In the genomic region with DNA sequence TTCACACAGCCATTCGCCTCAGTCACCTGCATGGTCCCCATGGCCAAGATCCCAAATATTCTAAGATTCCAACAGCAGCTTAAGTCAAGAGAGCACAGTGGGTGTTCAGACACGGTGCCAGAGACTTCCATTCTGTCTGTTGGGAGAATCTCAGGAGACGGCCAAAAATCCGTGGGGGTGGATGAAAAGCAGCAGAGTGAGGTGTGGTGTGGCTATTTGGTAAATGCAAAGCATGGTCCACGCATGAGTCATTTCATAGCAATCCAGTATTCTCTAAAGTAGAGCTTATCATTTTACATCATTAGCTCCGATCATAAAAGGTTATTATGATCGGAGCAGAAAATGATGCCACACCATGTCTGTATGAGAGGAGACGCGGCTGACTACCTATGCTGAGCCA, we compare ENCODE assay signal across 18 mouse cellular contexts.
A peak's percentile ranks its signal among the peaks of the same experiment; 100 is the strongest.
DNase-seq lines count a peak whose midpoint lies in the region; ATAC-seq lines count a peak whose summit lies in the region.
"Had no signal": no experiment of that assay in that cellular context is flagged by ENCODE, and none has a peak within 500 bp of the region (broad histone marks: within the 10 kb centered on the region; RNA-seq: fewer than 3 reads in every experiment).

No protein-coding gene starts in this region.

- no peak for DNase-seq in frontal cortex, postnatal 25 days (ENCODE audit: low spot score in 2 of 2)
- DNase-seq in 3T3-L1 (ENCODE audit: low read depth, low spot score): peak; percentile 50
- peak; percentile 23 for DNase-seq in brain, adult 2 months (ENCODE audit: low read depth, low spot score)
- no peak for DNase-seq in testis, postnatal 14 days (ENCODE audit: low spot score)
- DNase-seq: adrenal gland, adult 8-10 months; adrenal gland, postnatal 14 days; adrenal gland, postnatal 36 days; cerebellum, adult 11 months; cerebellum, adult 18-20 months; cerebellum, adult 8-10 months; cerebellum, adult 9-11 months; cerebellum, postnatal 36 days; embryo, embryonic 11 days had no signal

- ATAC-seq in frontal cortex, adult (ENCODE audit: low TSS enrichment): 0 out of 2 replicates have a peak, but pooled peaks have one; percentile 38
- ATAC-seq: activated CD4-positive, CD25-positive, alpha-beta regulatory T cell, adult 4 months; forebrain, embryonic 14.5 days; forebrain, embryonic 16.5 days; Patski had no signal

Comparison
In these comparisons a context has a peak if more than half of its experiments do, and no peak if none do; other contexts are left out.
1. DNase-seq: peak in 3T3-L1 (single experiment) and brain, adult 2 months (single experiment); none in frontal cortex, postnatal 25 days (0 of 2) and testis, postnatal 14 days (single experiment).